Mouse (Mus musculus) erythroblast, embryonic 14.5 days (primary cell): ENCODE measurements around the gene Mthfsd.

ENCODE experiments used
- GATA1 ChIP-seq: IDR thresholded peaks from 2 replicates; pipeline ENCODE4 v1.6.1; 2012; ENCODE audit warnings: low read length, inconsistent platforms, mixed read lengths
- TAL1 ChIP-seq: IDR thresholded peaks from 3 replicates; pipeline ENCODE4 v1.6.1; 2012; ENCODE audit warnings: low read length, inconsistent platforms, mixed read lengths

DNA sequence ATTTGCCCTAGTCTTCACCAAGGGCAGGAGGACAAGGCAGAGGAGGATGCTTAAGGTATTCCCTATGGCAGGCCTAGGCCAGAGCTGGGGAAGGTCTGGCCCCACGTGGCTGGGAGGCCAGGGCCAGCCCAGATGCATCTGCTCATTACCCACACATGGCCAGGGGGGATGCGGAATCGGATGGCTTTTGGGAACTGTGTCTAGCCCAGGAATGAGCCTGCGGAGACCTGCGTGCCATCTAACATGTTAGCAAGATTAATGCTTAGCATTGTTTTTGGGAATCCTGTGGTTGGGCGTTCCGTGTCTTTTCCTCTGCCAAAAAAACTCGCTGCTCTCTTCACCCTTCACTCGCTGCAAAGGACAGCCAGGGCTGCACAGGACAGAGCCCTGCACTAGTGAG, 50.1 kb downstream of the Mthfsd start:
- TF ChIP-seq GATA1 (no peak), TAL1 (no peak)
